Mouse (Mus musculus): ENCODE measurements around the gene Tmem9b.

GRCm38 (mm10) chr7:109722618-109723017, 30.1 kb downstream of the Tmem9b start:
- TF ChIP-seq CTCF (IDR thresholded peaks at IDR 0.05; ENCODE audit: control insufficient read depth, insufficient read depth, insufficient read length): no peak
- no peak for TF ChIP-seq USF1 (IDR thresholded peaks at IDR 0.05; ENCODE audit: low read depth)
- no peak for TF ChIP-seq MYOD1 (IDR thresholded peaks at IDR 0.05; ENCODE audit: control insufficient read depth, insufficient read length, low read depth)
- TF ChIP-seq CEBPB (IDR thresholded peaks at IDR 0.05; ENCODE audit: low read depth): no peak
- TF ChIP-seq FOSL1 (IDR thresholded peaks at IDR 0.05; ENCODE audit: insufficient read depth, low read length, poor library complexity, severe bottlenecking): no peak
- no peak for TF ChIP-seq MYOG (IDR thresholded peaks at IDR 0.05; ENCODE audit: control insufficient read depth, extremely low read depth, insufficient read length)
- no peak for TF ChIP-seq MAX (IDR thresholded peaks at IDR 0.05)

Measured in C2C12 (cell line).